Mouse (Mus musculus): ENCODE measurements around the gene Olfr57.
"Not testable (repeated sequence)": the region's sequence is repeated elsewhere in the genome, so short reads cannot be mapped to it uniquely, and the experiment has no call there.

Olfr57 gene

DNA sequence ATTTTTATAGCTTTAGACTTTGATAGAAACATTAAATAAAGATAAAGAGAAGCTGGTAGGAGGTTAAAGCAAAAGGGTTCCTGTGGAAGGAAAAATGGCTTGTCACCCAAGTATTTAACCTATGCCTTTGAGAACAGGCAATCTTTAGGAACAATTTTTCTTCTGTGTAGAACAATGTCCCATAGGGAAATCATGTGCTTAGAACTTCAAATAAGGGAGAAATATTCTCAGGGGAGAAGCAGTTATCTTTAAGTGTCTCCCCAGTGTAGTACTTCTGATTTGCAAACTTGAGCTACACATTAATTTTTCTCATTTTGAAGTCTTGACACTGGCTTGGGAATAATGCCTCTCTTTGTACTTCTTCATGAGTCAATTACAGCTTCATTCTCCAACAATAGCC, at the start of gene Olfr57:
Olfr57 (plus strand) TSS at position 301 of the 400 bp plus-strand sequence.
- DNase-seq (ENCODE audit: low spot score in 2 of 2) = no peak

DNA sequence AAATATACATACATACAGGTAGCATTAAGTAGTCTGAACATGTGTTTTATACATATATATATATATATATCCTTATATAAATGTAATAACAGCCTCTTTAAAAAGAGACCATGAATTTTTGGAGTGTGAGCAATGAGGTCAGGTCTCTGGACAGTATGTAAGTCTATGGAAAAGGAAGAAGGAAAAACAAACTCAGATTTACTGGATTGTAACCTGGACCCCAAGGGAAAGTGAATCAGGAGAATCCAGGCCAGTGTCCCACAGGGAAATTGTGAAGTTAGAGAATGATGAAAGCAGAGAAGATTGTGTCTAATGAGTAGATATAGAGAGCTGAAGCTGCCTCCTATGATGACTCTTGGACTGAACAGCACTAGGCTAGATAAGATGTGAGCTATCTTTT, 47.8 kb upstream of the Olfr57 start, which contains the start of gene Olfr1352:
Olfr1352 (plus strand) TSS at position 301 of the 400 bp plus-strand sequence.
- DNase-seq (ENCODE audit: low spot score in 2 of 2) = no peak

DNA sequence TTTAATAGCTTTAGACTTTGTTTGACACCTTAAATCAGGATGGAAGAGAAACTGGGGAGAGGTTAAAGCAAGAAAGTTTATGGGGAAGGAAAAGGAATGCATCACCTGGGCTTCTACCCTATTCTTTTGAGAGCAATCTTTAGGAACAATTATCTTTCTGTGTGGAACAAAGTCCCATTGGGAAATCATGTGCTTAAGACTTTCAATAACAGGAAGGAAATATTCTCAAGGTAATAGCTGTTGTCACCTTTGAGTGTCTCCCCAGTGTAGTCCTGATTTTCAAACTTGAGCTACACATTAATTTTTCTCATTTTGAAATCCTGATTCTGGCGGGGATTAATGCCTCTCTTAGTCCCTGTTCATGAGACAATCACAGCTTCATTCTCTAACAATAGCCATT, 16.4 kb upstream of the Olfr57 start, which contains the start of gene Olfr1351:
Olfr1351 (plus strand) TSS at position 301 of the 400 bp plus-strand sequence.
- no peak for DNase-seq (ENCODE audit: low spot score in 2 of 2)

DNA sequence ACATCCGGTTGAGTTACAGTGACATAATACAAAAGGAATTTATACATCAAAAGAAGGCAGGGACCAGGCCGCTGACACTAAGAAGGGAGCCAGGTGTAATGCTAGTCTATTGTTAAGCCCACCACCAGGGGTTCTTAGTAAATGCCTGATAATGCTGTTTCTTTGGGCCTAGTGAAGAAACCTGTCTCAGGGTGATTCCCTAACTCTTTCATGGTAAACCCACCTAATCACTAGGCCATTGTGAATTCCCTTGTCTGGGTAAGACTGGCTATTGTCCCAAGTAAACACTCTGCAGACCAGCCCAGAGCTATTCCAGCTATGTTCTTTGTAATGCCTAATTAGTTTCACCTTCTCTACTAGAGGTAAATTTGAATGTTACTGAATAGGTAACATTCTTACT, 13.9 kb downstream of the Olfr57 start:
- not testable (repeated sequence) for DNase-seq (ENCODE audit: low spot score in 2 of 2)

DNA sequence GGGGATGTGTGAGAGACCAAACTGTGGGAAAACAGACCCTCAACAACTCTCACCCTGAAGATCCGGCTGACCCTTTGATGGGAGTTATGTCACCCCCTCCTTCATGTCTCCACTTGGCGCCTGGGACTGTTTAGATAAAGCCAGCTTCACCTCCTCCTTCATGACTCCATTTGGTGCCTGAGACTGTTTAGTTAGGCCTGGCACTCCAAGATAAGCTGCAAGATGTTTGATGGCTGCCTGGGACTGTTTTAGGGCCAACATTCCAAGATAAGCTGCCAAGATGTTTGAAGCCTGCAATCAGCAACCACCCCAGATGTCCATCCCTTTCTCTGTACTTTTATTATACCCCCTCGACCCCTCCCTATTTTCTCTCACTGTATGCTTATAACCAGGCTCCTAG, 28.8 kb downstream of the Olfr57 start:
- DNase-seq (ENCODE audit: low spot score in 2 of 2) = not testable (repeated sequence)

All from urinary bladder, adult 18-20 months (tissue).